Mouse (Mus musculus) liver, embryonic 14.5 days (tissue): ENCODE measurements around the gene Gimap7.

Source experiments
- CTCF ChIP-seq: IDR thresholded peaks from 2 replicates; pipeline ENCODE4 v1.5.1; 2016; ENCODE audit warnings: antibody characterized with exemption, low read depth, control low read depth
- EP300 ChIP-seq: IDR thresholded peaks from 2 replicates; pipeline ENCODE4 v1.6.1; 2016; ENCODE audit warnings: antibody characterized with exemption, low read depth

- no peak for TF ChIP-seq CTCF
- no peak for TF ChIP-seq EP300
These were observed 22.2 kb downstream of the Gimap7 start for GRCm38 (mm10) chr6:48740501-48741169.
